Mouse (Mus musculus) urinary bladder, postnatal 25 days (tissue): ENCODE results near the gene Brdt.

Source experiments
- DNase-seq: peaks from one replicate; pipeline ENCODE4 v3.0.0; 2022; ENCODE audit warnings: low spot score

Brdt gene

DNA sequence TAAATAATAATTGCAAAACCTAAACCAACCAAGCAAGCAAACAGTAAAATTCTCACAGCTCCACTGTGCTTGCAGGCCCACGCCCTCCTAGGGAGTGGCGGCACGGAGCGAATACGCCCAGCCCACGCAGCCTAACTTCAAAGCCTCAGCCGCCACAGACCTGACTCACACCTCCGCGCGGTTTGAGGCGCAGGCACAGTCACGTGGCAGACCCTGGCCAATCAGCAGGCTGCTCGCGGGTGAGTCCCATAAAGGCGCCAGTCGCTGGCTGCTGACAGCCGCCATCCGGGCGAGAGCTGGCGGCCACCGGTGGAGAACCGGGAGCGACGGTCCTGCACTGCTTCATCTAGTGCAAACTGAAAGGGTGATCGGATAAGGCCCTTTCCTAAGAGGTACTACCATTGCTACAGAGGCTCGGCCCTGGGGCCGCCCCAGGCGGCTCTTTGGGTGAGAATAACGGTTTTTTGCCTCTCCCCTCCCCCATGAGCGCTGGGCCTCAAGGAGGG, at the start of gene Brdt:
Gene Brdt, plus strand, starts transcription at position 244 of the 506 bp plus-strand sequence.
- no peak for DNase-seq

DNA sequence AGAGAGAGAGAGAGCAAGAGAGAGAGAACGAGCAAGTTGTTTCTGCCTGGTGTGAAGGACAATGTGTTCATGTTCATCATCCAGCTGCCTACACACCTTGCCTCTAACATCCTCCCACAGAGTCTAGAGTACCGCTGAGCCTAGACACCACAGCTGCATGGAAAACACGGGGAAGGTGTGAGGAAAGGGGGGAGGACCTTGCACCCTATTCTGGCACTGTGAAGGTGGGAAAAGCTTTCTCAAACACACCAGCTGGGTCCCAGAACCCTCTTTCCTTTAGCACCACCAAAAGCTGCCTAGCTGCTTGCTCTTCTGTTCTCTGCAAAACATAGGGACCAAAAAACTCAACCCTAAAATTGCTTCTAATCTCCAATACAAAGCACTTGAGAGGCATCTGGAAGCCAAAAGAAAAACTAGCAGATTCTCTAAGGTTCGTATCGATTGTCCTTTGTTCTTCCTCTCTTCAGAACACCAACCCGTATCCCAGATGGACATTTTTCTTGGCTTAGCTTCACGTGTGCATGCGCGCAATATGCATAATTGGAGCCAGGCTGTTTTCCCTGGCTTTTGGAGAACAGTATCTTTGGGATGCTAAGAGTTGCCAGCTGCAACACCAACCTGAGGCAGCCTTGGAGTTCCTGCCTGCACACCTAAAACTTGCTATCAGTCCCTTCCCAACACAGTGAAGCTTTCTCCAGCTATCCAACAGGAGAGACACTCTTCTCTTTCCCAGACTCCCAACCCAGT, 48.2 kb upstream of the Brdt start:
- no peak for DNase-seq

DNA sequence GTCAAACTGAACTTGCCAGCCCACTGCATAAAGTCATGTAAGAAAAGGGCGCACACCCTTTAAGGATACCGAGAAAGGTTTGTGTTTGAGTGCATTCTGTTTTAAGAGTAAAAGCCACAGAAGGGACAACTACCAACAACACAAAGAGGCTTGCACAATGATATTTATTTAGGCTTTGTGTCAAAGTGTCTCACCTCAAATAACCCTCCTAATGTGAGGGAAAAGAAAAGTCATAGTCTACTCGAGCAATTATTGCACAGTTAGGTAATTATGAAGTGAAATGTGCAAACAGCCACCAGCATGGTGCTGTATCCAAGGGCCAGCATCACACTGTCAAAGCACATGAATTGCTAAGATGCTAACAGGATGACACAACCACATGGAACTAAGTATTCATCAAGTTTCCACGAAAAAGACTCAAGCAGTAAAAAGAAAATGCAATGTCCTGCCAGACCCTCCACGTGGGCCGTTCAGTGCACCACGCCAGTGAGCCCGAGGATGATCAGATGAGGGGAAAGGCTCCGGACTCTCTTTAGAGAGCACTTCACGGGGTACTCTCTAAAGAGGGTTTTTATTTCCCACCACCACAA, 46.9 kb upstream of the Brdt start:
- no peak for DNase-seq

DNA sequence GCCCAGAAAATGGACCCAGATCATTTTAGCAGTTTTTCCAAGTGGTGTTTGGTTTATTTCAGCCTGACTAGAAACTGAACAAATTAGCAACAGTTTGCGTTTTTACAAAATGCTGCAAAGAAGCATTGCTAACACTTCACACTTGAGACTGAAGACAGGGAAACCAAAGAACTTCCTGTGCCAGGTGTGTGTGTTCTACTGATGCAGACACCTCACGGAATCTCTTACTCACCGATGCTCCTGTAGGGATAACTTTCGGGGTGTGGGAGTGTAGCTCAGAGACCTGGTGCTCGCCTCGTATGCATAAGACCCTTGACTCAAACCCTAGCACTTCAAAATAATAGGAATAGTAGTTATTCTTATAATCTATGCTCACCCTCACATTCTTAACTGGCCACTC, 45.4 kb upstream of the Brdt start:
- no peak for DNase-seq

GRCm38 (mm10) chr5:107287254-107287907, 43.6 kb upstream of the Brdt start:
- peak; percentile 80 for DNase-seq

DNA sequence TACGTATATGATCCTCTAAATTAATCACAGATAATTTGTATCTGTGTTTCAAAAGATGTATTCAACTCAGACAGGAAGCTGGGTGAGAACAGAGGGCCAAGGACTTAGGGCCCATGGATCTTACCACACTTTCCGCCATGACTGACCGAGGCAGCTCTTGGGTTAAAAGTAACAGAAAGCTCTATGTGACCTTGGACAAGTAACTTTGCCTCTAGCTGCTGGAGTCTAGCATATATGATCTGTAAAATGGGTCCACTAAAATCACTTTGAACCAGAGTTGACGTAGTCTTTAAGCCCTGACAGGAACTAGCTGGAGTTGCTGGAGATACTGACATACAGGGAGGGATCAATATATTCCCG, 43.1 kb upstream of the Brdt start:
- DNase-seq = no peak

DNA sequence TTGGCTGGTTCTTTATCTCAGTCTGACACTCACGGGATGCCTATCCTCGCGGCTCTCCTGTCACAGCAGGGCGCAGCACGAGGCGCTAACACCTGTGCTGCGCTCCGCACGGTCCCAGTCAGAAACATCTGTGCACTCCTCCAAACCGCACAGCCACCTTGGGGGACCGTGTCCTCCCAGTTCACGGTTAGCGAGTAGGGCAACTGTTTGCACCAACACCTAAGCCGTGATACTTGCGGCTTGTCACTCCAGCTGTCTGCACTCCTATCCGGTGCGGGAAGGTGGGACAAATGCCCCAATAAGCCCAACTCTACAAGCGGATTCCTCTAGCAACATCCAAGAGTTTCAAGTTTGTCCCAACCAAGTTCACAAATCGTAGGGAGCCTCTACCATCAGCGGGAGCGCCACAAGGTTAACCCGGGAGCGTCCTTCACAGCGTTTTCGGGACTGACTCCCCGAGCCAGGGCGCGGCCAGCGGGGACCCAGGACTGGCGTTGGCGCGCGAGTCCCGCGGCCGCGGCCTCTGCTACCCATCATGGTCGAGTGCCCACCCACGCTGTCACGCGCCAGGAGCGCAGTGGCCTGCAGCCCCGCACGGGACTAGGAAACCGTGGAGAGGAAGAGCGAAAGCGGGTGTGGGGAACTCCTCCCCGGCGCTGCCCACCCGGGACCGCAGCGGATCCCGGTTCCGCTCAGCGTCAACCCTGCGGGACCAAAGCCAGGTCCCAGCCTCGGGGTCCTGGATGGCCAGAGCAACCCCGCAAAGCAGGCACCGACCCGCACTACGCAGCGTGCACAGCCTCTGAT, 42.3 kb upstream of the Brdt start:
- DNase-seq = peak; percentile 37

DNA sequence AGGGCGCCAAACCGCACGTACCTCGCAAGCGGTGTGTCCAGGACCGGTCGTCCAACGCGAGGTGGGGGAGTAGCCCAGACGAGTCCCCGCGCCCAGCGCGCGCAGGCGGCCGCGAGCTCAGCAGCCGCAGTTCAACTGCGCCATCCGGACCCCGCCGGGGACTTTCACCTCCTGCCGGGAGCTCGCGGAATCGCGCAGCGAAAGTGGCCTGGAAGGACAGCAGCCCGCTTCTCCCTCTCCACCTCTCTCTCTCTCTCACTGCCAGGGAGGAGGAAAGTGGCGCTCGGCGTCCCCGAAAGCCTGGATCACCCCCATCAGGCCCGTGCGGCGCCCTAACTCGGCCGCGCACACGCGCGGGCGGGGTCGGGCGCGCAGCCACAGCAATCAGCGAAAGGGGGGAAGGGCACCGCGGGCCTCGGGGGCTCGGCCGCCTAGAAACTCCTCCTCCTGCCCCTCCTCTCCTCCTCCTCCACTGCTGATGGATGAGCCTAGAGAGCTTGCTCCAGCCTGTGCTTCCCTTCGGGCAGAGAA, 41.7 kb upstream of the Brdt start, which contains the start of gene Tgfbr3:
Gene Tgfbr3, minus strand, starts transcription at position 396 of the 531 bp plus-strand sequence.
- DNase-seq = peak; percentile 79

- DNase-seq = no peak
These were observed 41.0 kb upstream of the Brdt start for GRCm38 (mm10) chr5:107289986-107290385.

DNA sequence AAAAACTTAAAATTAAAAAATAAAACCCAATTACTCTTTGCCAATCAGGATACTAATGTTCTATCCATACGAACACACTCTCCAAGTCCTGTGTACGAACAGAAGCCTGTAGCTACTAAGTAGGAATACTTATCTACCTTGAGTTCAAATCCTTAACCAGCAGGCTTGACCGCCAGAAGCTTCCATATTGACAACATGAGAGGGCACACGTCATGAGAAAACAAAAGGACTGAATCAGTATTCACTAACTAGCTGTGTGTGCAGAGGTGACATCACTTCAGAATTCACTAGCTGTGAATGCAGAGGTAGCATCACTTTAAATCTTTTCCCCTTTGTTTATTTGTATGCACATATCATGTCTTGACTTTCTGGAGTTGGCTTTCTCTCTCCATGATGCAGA, 36.9 kb upstream of the Brdt start:
- DNase-seq = no peak

GRCm38 (mm10) chr5:107295061-107295816, 35.7 kb upstream of the Brdt start:
- DNase-seq = peak; percentile 78

- no peak for DNase-seq
These were observed 35.0 kb upstream of the Brdt start for GRCm38 (mm10) chr5:107295817-107296511.

DNA sequence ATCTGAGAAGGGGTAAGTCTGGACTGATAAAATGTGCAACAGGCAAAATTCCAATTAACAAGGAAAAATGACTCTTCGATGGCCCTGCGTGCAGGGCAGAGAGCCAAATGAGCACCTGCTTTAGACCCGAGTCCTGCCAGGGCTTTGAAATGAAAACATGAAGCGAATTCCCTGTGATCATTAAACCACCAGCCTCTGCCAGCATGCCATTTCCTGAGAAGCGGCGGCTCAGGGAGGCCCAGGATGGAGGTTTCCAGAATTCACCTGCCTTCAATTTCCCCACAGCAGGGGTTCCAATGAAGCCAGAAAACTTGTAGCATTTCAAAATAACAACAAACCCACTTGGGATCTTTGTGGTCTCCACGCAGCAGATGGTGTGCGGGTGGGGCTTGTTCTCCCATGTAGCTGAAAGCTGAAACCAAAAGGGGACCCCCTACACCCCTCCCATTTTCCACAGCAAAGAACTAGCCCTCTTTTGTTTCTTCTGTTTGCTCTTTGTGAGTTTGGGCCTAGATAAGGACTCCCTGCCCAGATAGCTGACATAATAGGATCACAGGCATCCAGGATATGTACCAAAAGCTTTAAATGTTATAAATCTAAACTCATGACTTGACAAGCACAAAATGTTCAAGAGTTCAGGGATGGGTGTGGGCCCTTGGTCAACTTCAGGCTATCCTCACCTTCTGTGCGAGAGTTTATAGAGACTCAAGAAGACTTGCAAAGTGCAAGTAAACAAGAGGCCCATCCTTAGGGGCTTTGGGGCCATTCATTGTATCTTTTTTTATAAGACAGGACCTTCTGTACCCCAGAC, 34.2 kb upstream of the Brdt start:
- DNase-seq = no peak

DNA sequence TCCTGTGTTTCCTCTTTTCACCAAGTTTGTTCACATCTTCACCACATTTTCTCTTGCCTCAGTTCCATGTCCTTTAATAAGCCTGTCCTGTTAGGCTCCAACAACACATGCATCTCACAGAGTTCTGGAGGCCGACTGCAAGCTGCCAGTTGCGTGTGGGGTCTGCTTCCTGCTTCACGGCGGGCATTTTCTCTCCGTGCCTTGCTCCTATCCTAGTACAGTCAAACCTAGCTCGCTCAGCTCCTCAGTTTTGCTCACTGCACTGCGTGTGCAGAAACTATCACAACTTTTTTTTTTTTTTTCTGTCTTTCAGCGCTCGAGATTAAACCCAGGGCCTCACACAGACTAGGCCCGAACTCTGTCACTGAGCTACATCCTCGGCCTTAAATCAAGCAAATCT, 32.1 kb upstream of the Brdt start:
- no peak for DNase-seq

DNA sequence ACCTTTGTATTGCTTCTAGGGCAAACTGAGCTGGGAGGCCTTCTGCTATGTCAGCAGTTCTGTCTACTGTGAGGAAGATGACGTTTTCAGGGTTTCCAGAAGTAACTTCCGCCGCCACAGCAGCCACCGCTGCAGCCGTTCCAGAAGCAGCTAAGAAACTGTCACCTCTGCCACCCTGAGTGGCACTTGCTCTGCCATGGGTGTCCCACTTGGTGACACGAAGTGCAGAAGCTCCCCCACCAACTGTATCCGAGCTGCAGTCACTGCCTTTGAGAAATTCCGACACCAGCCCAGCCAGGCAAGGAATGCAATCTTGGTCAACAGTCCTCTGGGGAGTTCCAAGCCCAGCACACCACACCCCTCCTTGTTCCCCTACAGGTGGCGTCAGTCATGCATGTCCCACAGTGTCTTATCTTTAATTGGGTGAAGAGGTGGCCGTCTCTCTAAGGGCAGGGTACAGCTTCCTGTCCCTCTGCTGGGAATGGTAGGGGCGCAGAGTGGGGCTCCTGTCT, 27.6 kb upstream of the Brdt start:
- no peak for DNase-seq

DNA sequence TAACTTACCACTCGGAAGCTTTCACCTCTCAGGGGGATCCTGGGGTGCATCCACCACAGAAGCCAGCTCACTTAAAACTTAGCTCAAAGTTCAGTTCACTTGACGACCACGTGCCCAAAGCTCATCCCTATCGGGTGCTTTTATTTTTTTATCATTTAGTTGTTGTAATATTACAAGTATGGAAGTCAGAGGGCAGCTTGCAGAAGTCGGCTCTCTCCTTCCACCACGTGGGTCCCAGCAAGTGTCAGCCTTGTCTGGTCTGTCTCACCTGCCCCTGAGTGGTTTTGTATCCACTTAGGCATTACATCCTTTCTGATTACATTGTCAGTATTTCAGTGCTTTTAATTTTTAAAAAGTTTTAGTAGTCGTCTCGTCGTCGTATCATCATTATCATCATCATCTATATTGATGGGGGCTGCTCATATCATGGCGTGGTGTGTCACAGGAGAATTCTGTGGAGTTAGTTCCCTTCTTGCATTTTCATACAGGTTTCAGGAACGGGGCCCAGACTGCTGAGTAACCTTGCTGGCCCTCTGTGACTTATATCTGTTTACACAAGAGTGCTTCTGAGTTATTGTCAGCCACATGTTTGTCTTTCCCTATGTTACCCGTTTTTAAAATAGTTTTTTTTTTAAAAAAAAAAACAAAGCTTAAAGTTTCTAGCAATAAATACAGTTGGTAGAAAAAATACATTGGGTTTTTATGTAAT, 26.7 kb upstream of the Brdt start:
- DNase-seq = no peak

DNA sequence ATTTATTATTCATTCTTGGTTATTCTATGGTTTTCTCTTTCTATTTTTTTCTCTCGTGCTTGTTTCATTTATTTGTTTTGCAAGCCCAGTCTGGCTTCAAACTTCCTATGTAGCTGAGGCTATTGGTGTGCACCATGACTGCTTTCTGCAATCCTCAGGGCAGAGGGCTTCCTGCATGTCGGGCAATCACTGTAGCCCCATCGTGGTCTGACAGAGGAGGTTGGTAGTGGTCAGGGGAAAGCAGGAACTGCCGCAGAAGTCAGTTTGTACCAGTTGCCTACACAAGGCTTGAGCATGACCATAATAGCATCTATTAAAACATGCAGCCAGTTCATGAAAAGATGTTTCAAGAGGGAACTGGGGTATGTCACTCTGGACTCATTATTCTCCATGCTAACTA, 23.5 kb upstream of the Brdt start:
- no peak for DNase-seq

- DNase-seq = no peak
These were observed 13.8 kb upstream of the Brdt start for GRCm38 (mm10) chr5:107317141-107317540.

- DNase-seq = no peak
These were observed 10.3 kb upstream of the Brdt start for GRCm38 (mm10) chr5:107320703-107321102.
